Mouse (Mus musculus) frontal cortex, postnatal 36 days (tissue): ENCODE data around the gene Cblc.

Experiments used
- DNase-seq, 2 experiments: peaks; one replicate each; pipeline ENCODE4 v3.0.0; 2022; ENCODE audit warnings: low spot score in 2 of 2

The Cblc gene

GRCm38 (mm10) chr7:19796697-19797588, at the start of gene Cblc:
Cblc (minus strand) TSS chr7:19796809.
- DNase-seq = peak; percentile 35 to 46

- no peak for DNase-seq
These were observed 48.0 kb upstream of the Cblc start for GRCm38 (mm10) chr7:19844521-19845171.

GRCm38 (mm10) chr7:19843561-19843960, 47.0 kb upstream of the Cblc start:
- peak; percentile 39 to 55 for DNase-seq

- no peak for DNase-seq
These were observed 46.4 kb upstream of the Cblc start for GRCm38 (mm10) chr7:19842885-19843504.

GRCm38 (mm10) chr7:19841686-19842413, 45.2 kb upstream of the Cblc start:
- DNase-seq = no peak

GRCm38 (mm10) chr7:19840936-19841335, 44.3 kb upstream of the Cblc start:
- no peak for DNase-seq

GRCm38 (mm10) chr7:19840371-19840770, 43.8 kb upstream of the Cblc start:
- DNase-seq = no peak

GRCm38 (mm10) chr7:19836843-19837242, 40.2 kb upstream of the Cblc start:
- no peak for DNase-seq

- no peak for DNase-seq
These were observed 37.4 kb upstream of the Cblc start for GRCm38 (mm10) chr7:19834055-19834454.

GRCm38 (mm10) chr7:19831837-19832236, 35.2 kb upstream of the Cblc start:
- DNase-seq = no peak

GRCm38 (mm10) chr7:19830682-19831156, 34.1 kb upstream of the Cblc start:
- no peak for DNase-seq

- DNase-seq = no peak
These were observed 33.1 kb upstream of the Cblc start for GRCm38 (mm10) chr7:19829694-19830093.

- no peak for DNase-seq
These were observed 30.1 kb upstream of the Cblc start for GRCm38 (mm10) chr7:19826756-19827155.

GRCm38 (mm10) chr7:19824182-19824973, 27.8 kb upstream of the Cblc start:
- no peak for DNase-seq

- DNase-seq = no peak
These were observed 26.9 kb upstream of the Cblc start for GRCm38 (mm10) chr7:19823256-19824181.

- no peak for DNase-seq
These were observed 26.0 kb upstream of the Cblc start, which contains the start of gene Bcl3 for GRCm38 (mm10) chr7:19822604-19823058. Bcl3 (minus strand) TSS chr7:19822770.

GRCm38 (mm10) chr7:19822193-19822592, 25.6 kb upstream of the Cblc start:
- no peak for DNase-seq

GRCm38 (mm10) chr7:19821633-19822032, 25.0 kb upstream of the Cblc start:
- DNase-seq = no peak

- DNase-seq = no peak
These were observed 23.9 kb upstream of the Cblc start for GRCm38 (mm10) chr7:19820347-19821048.
